Mouse (Mus musculus) embryonic fibroblast, embryonic 13.5 days (primary cell): ENCODE measurements around the gene Stx18. TPM values are rescaled to one million over a fixed set of nuclear protein-coding genes. Genes with fewer than 3 reads are reported as not detected.

Experiments used
- H3K27ac ChIP-seq: 2 replicates; pipeline ENCODE4 v1.5.1; 2012; ENCODE audit warnings: low read length, control low read depth, inconsistent platforms; ENCODE audit not compliant: insufficient read depth
- H3K4me1 ChIP-seq: 2 replicates; pipeline ENCODE4 v1.6.1; 2011; ENCODE audit warnings: low read length; ENCODE audit not compliant: control insufficient read depth, insufficient read depth
- H3K4me3 ChIP-seq: 2 replicates; pipeline ENCODE4 v1.5.1; 2011; ENCODE audit warnings: mild to moderate bottlenecking, control low read depth, low read length; ENCODE audit not compliant: insufficient read depth
- CTCF ChIP-seq: IDR thresholded peaks from 2 replicates; pipeline ENCODE4 v1.5.1; 2011; ENCODE audit warnings: mild to moderate bottlenecking, control low read depth, low read length, moderate library complexity, borderline replicate concordance; ENCODE audit not compliant: insufficient read depth
- POLR2A ChIP-seq: IDR thresholded peaks from 2 replicates; pipeline ENCODE4 v1.6.1; 2011; ENCODE audit warnings: low read depth, mild to moderate bottlenecking, control low read depth, low read length, moderate library complexity
- polyA plus RNA-seq: library from polyadenylated mRNA; stranded (reverse); fragments of >200 nt; gene quantifications from 2 replicates; pipeline ENCODE4 v1.2.4, GENCODE M21; 2011; ENCODE audit warnings: low read depth; ENCODE audit not compliant: missing spikeins, insufficient read length

Stx18 gene
- polyA plus RNA-seq, 1 experiment = 40.8 TPM

DNA sequence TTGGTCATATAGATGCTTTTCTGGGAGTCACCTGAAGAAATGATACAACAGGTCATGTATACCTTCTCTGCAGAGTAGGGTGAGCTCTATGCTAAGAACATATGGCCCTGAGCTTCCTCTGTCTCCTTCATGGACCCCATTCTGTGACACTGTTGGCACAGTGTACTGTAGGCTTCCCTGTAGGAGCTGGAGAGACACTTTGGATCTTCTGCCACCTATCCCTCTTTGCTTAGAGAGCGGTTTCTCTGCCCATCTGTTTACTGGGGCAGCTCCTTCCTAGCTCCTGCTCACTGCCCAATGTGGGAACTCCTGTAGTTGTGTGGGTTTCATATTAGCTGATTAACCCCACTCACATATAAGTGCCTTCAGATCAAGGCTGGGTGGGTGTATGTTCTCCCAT lies 28.1 kb downstream of the Stx18 start:
- H3K27ac ChIP-seq = no peak overlapping the region
- H3K4me1 ChIP-seq = no peaks in the 10 kb centered on the region

DNA sequence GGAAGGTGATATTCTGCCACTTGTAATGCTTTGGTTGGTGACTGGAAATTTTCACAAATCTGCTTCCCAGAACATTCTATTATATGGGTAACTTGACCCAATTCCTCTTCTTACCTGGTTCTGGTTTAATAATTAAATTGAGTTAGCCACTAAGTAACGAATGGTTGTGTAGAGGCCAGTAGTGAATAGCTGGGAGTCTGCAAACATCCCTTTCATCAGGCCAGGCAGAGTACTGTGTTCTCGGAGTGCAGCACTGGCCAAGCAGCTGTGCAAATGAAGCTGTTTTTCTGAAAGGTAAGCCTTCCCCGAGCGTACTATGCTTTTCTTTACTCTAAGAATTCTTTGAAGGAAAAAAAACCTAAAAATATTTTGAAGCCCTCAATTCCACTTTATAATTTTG lies 37.8 kb downstream of the Stx18 start:
- Histone ChIP-seq H3K4me1 (no peaks in the 10 kb centered on the region), H3K4me3 (no peak overlapping the region), H3K27ac (no peak overlapping the region)
- TF ChIP-seq POLR2A (no peak), CTCF (no peak)

More for the DNA sequence above, 28.1 kb downstream of the Stx18 start:
- no peak for TF ChIP-seq POLR2A
- TF ChIP-seq CTCF = no peak
- no peak overlapping the region for H3K4me3 ChIP-seq

DNA sequence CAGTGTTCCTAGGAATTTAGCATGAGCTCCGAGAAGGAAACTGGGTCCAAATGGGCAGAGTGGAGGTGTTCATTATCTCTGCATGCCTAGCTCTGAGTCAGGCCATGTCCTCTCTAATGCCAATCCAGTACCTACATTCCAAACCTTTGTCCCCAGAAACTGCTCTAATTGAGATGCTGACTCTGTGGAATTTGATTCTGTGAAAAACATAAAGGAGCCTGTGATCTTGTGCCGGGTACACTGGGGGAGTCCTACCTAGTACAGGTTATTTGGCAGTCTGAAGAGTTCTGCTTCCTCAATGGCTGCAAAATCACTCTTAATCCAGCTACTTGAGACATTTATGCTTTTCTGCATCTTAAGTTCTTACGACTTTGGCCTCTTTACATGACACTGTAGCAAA lies 40.0 kb downstream of the Stx18 start:
- Histone ChIP-seq H3K27ac (no peak overlapping the region), H3K4me1 (no peaks in the 10 kb centered on the region), H3K4me3 (no peak overlapping the region)
- TF ChIP-seq CTCF (no peak), POLR2A (no peak)

GRCm38 (mm10) chr5:38080472-38080871 lies 41.9 kb downstream of the Stx18 start:
- TF ChIP-seq POLR2A = no peak
- TF ChIP-seq CTCF = no peak
- Histone ChIP-seq H3K4me1 (no peaks in the 10 kb centered on the region), H3K27ac (no peak overlapping the region), H3K4me3 (no peak overlapping the region)

GRCm38 (mm10) chr5:38082589-38082988 lies 44.0 kb downstream of the Stx18 start:
- TF ChIP-seq CTCF (no peak), POLR2A (no peak)
- Histone ChIP-seq H3K4me3 (no peak overlapping the region), H3K27ac (no peak overlapping the region), H3K4me1 (no peaks in the 10 kb centered on the region)

DNA sequence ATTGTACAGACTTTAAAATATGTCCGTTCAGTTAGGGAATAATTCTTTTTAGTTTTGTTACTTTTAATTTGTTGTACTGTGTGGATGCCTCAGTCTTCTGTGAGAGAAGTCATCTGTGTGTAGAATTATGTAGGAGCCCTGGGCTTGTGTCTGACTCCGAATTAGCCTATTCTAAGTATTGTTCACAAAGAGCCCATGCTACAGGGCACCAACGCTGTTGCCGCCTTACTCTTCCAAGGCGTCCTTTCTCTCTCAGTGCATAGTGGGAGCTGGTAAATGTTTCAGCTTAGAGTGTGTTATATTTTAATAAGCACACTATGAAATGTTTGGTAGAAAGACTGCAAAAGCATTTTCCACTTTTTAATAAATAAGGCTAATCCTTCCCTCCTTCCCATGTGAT lies 44.8 kb downstream of the Stx18 start:
- H3K4me1 ChIP-seq = no peaks in the 10 kb centered on the region
- no peak for TF ChIP-seq POLR2A
- H3K27ac ChIP-seq = no peak overlapping the region

GRCm38 (mm10) chr5:38084616-38085015 lies 46.1 kb downstream of the Stx18 start:
- Histone ChIP-seq H3K4me3 (no peak overlapping the region), H3K27ac (no peak overlapping the region), H3K4me1 (no peaks in the 10 kb centered on the region)
- TF ChIP-seq CTCF (no peak), POLR2A (no peak)

More for the DNA sequence above, 44.8 kb downstream of the Stx18 start:
- H3K4me3 ChIP-seq = no peak overlapping the region

DNA sequence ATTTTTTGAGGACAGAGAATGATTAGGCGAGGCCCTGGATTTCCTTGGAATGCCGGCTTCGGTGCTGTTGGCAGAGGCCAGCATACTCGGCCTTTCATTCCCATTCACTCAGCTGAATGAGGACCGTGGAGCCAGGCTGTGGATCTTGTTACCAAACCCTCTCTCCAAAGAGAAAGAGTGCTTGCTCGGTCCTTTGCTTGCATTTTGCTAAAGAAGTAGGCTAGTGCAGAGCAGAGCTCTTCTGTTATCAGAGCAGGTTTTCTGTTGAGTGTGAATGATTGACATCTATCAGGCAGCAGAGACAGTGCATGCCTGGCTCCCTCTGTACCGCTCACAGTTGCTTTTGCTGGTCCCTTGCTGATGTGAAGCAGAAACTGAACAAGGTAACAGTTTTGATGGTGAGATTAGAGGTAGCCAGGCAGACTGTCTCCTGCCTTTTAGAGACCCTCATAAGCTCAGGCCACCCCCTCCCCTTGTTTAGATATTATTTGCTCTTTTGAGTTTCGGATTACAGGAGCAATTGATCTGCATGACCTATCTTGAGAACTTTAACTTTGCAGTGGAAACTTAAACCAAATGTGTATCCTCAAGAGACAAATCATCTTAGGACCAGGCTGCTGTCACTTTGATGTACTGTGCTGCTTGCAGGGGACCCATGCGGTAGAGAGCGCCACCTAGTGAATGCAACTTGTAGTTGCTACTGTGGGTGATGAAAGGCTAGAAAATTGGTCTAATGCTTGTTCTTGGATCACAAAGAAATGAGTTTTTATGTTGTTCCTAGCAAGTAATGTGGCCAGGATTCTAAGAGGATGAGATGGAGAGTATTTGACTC lies 47.2 kb downstream of the Stx18 start:
- H3K4me1 ChIP-seq = no peaks in the 10 kb centered on the region

DNA sequence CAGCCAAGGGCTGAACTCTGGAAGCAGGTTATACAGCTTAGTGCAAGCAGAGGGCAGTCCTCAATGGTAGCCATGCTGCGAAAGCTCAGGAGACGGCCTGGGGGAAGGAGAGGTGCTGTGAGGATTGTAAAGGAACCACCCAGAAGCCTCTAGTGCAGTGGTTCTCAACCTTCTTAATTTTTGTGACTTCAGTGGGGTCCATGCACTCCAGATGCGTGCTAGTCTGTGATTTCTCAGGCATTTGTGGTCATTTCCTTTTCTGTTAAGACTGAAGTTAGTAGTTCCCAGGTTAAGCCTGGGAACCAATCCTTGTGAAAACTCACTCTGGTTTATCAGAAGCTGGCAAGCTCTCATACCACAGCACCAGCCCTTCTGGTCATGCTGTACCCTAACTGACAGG lies 51.6 kb downstream of the Stx18 start:
- Histone ChIP-seq H3K4me1 (no peaks in the 10 kb centered on the region), H3K4me3 (no peak overlapping the region), H3K27ac (no peak overlapping the region)
- TF ChIP-seq CTCF (no peak), POLR2A (no peak)

More for the DNA sequence above, 47.2 kb downstream of the Stx18 start:
- TF ChIP-seq CTCF (peak; percentile 86), POLR2A (no peak)
- Histone ChIP-seq H3K27ac (no peak overlapping the region), H3K4me3 (no peak overlapping the region)

DNA sequence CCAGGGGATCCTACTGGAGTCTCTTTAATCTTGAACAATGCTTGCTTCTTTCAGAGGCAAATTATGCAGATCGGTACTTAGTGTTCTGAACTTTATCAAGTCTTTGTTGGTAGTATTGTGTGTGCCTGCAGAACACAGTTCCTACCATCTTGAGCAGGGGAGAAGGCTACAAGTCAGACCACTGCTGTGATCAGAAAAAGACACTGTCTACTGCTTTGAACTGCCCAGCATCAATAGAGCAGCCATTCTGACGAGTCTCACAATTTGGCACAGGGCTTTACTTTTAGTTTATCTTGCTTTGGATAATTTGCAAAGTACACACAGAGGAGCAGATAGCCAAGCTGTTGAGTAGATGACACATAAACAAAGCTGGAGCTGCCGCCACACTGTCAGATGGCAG lies 52.0 kb downstream of the Stx18 start:
- TF ChIP-seq CTCF = no peak
- TF ChIP-seq POLR2A = no peak
- H3K27ac ChIP-seq = no peak overlapping the region
- no peaks in the 10 kb centered on the region for H3K4me1 ChIP-seq

More for the DNA sequence above, 52.0 kb downstream of the Stx18 start:
- H3K4me3 ChIP-seq = no peak overlapping the region
